Mouse (Mus musculus): Measurements from ENCODE around the gene Ubash3b. TPM values are rescaled to one million over a fixed set of nuclear protein-coding genes. Genes with fewer than 3 reads are reported as not detected.

The Ubash3b gene
- polyA plus RNA-seq, 1 experiment, result 3.2 TPM

DNA sequence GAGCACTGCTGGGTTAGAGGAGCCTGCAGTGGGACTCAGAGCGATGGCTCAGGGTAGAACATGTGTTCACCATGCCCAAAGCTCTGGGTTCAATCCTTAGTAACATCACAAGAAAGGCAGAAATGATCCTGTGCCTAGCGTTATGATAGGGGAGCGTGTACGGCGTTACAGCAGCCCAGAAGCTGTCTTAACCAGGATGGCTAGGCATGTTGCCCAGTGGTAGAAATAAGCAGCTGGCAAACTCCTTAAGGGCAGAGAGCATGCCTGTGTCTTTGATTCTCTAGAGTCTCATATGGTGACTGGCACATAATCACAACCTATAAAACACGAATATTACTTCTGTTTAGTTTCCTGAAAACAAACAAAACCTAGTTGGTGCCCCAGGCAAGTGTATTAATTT lies 170.0 kb downstream of the Ubash3b start:
- no peak overlapping the region for H3ac ChIP-seq (ENCODE audit: control insufficient read depth, insufficient read length, low read depth)
- no peaks in the 10 kb centered on the region for H3K36me3 ChIP-seq (ENCODE audit: control insufficient read depth, insufficient read depth)
- no peaks in the 10 kb centered on the region for H3K79me3 ChIP-seq (ENCODE audit: low read depth)
- no peak overlapping the region for H3K4me3 ChIP-seq (ENCODE audit: insufficient read depth, poor library complexity, severe bottlenecking)
- TF ChIP-seq MYOD1 (IDR thresholded peaks at IDR 0.05; ENCODE audit: control insufficient read depth, insufficient read length, low read depth), result no peak
- no peak for TF ChIP-seq USF1 (IDR thresholded peaks at IDR 0.05; ENCODE audit: low read depth)
- TF ChIP-seq CEBPB (IDR thresholded peaks at IDR 0.05; ENCODE audit: low read depth), result no peak
- TF ChIP-seq MYOG (IDR thresholded peaks at IDR 0.05; ENCODE audit: control insufficient read depth, extremely low read depth, insufficient read length), result no peak
- TF ChIP-seq MAX (IDR thresholded peaks at IDR 0.05), result no peak
- TF ChIP-seq FOSL1 (IDR thresholded peaks at IDR 0.05; ENCODE audit: insufficient read depth, low read length, poor library complexity, severe bottlenecking), result no peak
- TF ChIP-seq CTCF (IDR thresholded peaks at IDR 0.05; ENCODE audit: control insufficient read depth, insufficient read depth, insufficient read length), result no peak
- peaks cover 3% of the 10 kb centered on the region for H3K27me3 ChIP-seq (ENCODE audit: control insufficient read depth, insufficient read depth, insufficient read length)
- H3K79me2 ChIP-seq (ENCODE audit: control insufficient read depth, insufficient read depth), result no peaks in the 10 kb centered on the region

DNA sequence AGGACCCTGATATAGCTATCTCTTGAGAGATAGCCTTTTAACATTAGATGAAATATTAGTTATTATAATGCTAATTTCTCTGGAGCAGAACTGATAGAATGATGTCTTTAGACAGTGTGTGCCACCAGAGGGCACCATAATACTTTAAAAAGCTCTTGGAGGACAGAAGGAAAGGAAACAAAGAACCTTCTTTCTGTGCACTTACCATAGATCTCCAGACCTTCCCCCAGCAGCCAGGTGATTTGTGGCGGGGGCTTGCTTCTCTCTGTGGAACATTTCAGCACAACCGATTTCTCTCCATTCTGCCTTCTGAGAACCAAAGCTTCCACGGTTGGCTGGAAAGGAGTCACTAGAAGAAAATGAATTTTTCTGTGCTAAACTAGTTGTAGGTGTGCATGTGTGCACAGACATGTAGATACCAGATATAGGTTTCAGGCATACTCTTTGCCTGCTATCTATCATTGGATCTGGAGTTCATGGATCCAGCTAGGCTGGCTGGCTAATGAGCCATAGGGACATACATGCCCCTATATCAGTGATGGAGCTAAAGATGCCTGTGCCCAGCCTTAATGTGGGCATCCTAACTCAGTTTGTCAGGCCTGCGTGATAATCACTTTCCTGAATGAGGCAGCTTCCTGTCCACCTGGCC lies 171.4 kb downstream of the Ubash3b start:
- no peaks in the 10 kb centered on the region for H3K79me2 ChIP-seq (ENCODE audit: control insufficient read depth, insufficient read depth)
- peaks cover 3% of the 10 kb centered on the region for H3K27me3 ChIP-seq (ENCODE audit: control insufficient read depth, insufficient read depth, insufficient read length)
- no peak overlapping the region for H3K4me3 ChIP-seq (ENCODE audit: insufficient read depth, poor library complexity, severe bottlenecking)
- no peaks in the 10 kb centered on the region for H3K79me3 ChIP-seq (ENCODE audit: low read depth)
- TF ChIP-seq MYOG (IDR thresholded peaks at IDR 0.05; ENCODE audit: control insufficient read depth, extremely low read depth, insufficient read length), result no peak
- TF ChIP-seq CEBPB (IDR thresholded peaks at IDR 0.05; ENCODE audit: low read depth), result no peak
- no peak for TF ChIP-seq CTCF (IDR thresholded peaks at IDR 0.05; ENCODE audit: control insufficient read depth, insufficient read depth, insufficient read length)
- no peak for TF ChIP-seq MYOD1 (IDR thresholded peaks at IDR 0.05; ENCODE audit: control insufficient read depth, insufficient read length, low read depth)
- no peak for TF ChIP-seq USF1 (IDR thresholded peaks at IDR 0.05; ENCODE audit: low read depth)
- TF ChIP-seq MAX (IDR thresholded peaks at IDR 0.05), result no peak
- TF ChIP-seq FOSL1 (IDR thresholded peaks at IDR 0.05; ENCODE audit: insufficient read depth, low read length, poor library complexity, severe bottlenecking), result no peak
- H3K36me3 ChIP-seq (ENCODE audit: control insufficient read depth, insufficient read depth), result no peaks in the 10 kb centered on the region
- H3ac ChIP-seq (ENCODE audit: control insufficient read depth, insufficient read length, low read depth), result no peak overlapping the region

DNA sequence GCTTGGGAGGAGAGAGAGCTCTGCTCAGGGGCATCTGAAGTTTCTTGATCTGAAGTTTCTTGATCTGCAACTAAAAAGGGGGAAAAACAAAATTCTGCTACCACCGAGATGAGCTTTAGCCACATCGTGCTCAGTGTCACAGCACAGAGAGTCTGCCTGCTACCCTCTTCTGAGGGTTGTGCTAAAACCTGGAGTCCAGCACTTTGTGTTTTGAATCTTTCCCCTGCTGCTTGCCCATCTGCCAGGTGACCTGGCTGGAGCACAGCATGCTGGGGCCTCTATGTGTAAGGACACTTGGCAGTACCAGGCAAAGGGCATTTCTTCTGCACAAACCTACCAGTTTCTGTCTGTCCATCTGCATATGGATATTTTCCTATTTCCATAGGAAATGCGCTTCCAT lies 177.2 kb downstream of the Ubash3b start:
- TF ChIP-seq MYOD1 (IDR thresholded peaks at IDR 0.05; ENCODE audit: control insufficient read depth, insufficient read length, low read depth), result no peak
- TF ChIP-seq CEBPB (IDR thresholded peaks at IDR 0.05; ENCODE audit: low read depth), result no peak
- TF ChIP-seq MYOG (IDR thresholded peaks at IDR 0.05; ENCODE audit: control insufficient read depth, extremely low read depth, insufficient read length), result no peak
- no peak for TF ChIP-seq USF1 (IDR thresholded peaks at IDR 0.05; ENCODE audit: low read depth)
- no peak for TF ChIP-seq CTCF (IDR thresholded peaks at IDR 0.05; ENCODE audit: control insufficient read depth, insufficient read depth, insufficient read length)
- TF ChIP-seq MAX (IDR thresholded peaks at IDR 0.05), result no peak
- TF ChIP-seq FOSL1 (IDR thresholded peaks at IDR 0.05; ENCODE audit: insufficient read depth, low read length, poor library complexity, severe bottlenecking), result no peak
- Histone ChIP-seq H3K79me2 (ENCODE audit: control insufficient read depth, insufficient read depth) (no peaks in the 10 kb centered on the region), H3K36me3 (ENCODE audit: control insufficient read depth, insufficient read depth) (no peaks in the 10 kb centered on the region), H3K4me3 (ENCODE audit: insufficient read depth, poor library complexity, severe bottlenecking) (no peak overlapping the region), H3K27me3 (ENCODE audit: control insufficient read depth, insufficient read depth, insufficient read length) (peaks cover 3% of the 10 kb centered on the region), H3ac (ENCODE audit: control insufficient read depth, insufficient read length, low read depth) (no peak overlapping the region), H3K79me3 (ENCODE audit: low read depth) (no peaks in the 10 kb centered on the region)

DNA sequence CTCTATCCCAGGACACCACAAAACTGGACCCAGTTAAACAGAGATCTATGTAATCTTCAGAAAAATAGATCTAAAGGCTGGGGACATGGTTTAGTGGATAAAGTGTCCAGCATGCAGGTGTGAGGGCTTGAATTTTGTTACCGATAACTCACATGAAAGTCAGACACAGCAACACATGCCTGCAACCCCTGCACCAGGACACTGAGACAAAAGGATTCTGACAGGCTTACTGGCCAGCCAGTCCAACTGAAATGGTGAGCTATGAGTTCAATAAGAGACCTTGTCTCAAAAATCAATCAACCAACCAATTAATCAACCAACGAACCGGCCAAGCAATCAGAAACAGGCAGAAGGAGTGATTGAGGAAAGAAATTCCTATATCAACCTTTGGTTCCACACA lies 177.7 kb downstream of the Ubash3b start:
- Histone ChIP-seq H3K79me3 (ENCODE audit: low read depth) (no peaks in the 10 kb centered on the region), H3ac (ENCODE audit: control insufficient read depth, insufficient read length, low read depth) (no peak overlapping the region), H3K27me3 (ENCODE audit: control insufficient read depth, insufficient read depth, insufficient read length) (peaks cover 3% of the 10 kb centered on the region), H3K36me3 (ENCODE audit: control insufficient read depth, insufficient read depth) (no peaks in the 10 kb centered on the region), H3K4me3 (ENCODE audit: insufficient read depth, poor library complexity, severe bottlenecking) (no peak overlapping the region), H3K79me2 (ENCODE audit: control insufficient read depth, insufficient read depth) (no peaks in the 10 kb centered on the region)
- TF ChIP-seq MYOD1 (IDR thresholded peaks at IDR 0.05; ENCODE audit: control insufficient read depth, insufficient read length, low read depth) (no peak), USF1 (IDR thresholded peaks at IDR 0.05; ENCODE audit: low read depth) (no peak), MAX (IDR thresholded peaks at IDR 0.05) (no peak), CTCF (IDR thresholded peaks at IDR 0.05; ENCODE audit: control insufficient read depth, insufficient read depth, insufficient read length) (no peak), CEBPB (IDR thresholded peaks at IDR 0.05; ENCODE audit: low read depth) (no peak), MYOG (IDR thresholded peaks at IDR 0.05; ENCODE audit: control insufficient read depth, extremely low read depth, insufficient read length) (no peak), FOSL1 (IDR thresholded peaks at IDR 0.05; ENCODE audit: insufficient read depth, low read length, poor library complexity, severe bottlenecking) (no peak)

DNA sequence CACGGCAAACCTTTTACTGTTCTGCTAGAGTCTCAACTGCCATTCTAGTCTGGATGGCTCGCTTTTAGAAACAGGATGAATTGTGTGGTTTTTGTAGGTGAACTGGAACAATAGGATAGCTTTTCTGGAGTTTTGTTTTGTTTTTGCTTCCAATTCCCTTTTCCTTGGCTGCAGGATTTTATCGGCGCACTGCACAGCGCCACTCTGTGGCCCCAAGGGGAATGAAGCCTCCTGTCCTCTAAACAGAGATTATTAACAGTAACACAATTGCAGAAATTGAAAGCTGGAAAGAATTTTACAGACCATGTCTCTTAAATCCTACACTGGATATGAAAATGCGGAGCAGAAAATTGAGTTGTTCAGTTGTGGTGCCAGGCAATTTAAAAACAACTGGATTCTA lies 179.0 kb downstream of the Ubash3b start:
- Histone ChIP-seq H3K79me2 (ENCODE audit: control insufficient read depth, insufficient read depth) (no peaks in the 10 kb centered on the region), H3ac (ENCODE audit: control insufficient read depth, insufficient read length, low read depth) (no peak overlapping the region), H3K27me3 (ENCODE audit: control insufficient read depth, insufficient read depth, insufficient read length) (no peaks in the 10 kb centered on the region), H3K4me3 (ENCODE audit: insufficient read depth, poor library complexity, severe bottlenecking) (no peak overlapping the region), H3K36me3 (ENCODE audit: control insufficient read depth, insufficient read depth) (no peaks in the 10 kb centered on the region), H3K79me3 (ENCODE audit: low read depth) (no peaks in the 10 kb centered on the region)
- TF ChIP-seq USF1 (IDR thresholded peaks at IDR 0.05; ENCODE audit: low read depth) (no peak), CEBPB (IDR thresholded peaks at IDR 0.05; ENCODE audit: low read depth) (no peak), MYOG (IDR thresholded peaks at IDR 0.05; ENCODE audit: control insufficient read depth, extremely low read depth, insufficient read length) (no peak), FOSL1 (IDR thresholded peaks at IDR 0.05; ENCODE audit: insufficient read depth, low read length, poor library complexity, severe bottlenecking) (no peak), MAX (IDR thresholded peaks at IDR 0.05) (no peak), CTCF (IDR thresholded peaks at IDR 0.05; ENCODE audit: control insufficient read depth, insufficient read depth, insufficient read length) (no peak)
